Mouse (Mus musculus) midbrain, embryonic 13.5 days (tissue): ENCODE data around the gene Fam136a. TPM values are rescaled to one million over a fixed set of nuclear protein-coding genes. Genes with fewer than 3 reads are reported as not detected.

Experiments used
- ATAC-seq: fragments of 200-750 bp; cut with Nextera tagmentation; 2 replicates; pipeline ENCODE4 v1.8.0; 2017; ENCODE audit warnings: mild to moderate bottlenecking, moderate TSS enrichment, moderate library complexity
- H3K27ac ChIP-seq: fragments of 300-500 bp; sonication (generic); 2 replicates; pipeline ENCODE4 v1.5.1; 2015; ENCODE audit warnings: inconsistent platforms, mild to moderate bottlenecking, moderate library complexity
- H3K27me3 ChIP-seq: fragments of 300-500 bp; sonication (generic); 2 replicates; pipeline ENCODE4 v1.6.1; 2015; ENCODE audit warnings: mild to moderate bottlenecking, inconsistent platforms
- H3K36me3 ChIP-seq: fragments of 300-500 bp; sonication (generic); 2 replicates; pipeline ENCODE4 v1.6.1; 2015; ENCODE audit warnings: mild to moderate bottlenecking, inconsistent platforms
- H3K4me1 ChIP-seq: fragments of 300-500 bp; sonication (generic); replicated peaks from 2 replicates; pipeline ENCODE4 v1.6.1; 2015; ENCODE audit warnings: inconsistent platforms
- H3K4me2 ChIP-seq: fragments of 300-500 bp; sonication (generic); replicated peaks from 2 replicates; pipeline ENCODE4 v1.6.1; 2015; ENCODE audit warnings: moderate library complexity, mild to moderate bottlenecking, inconsistent platforms
- H3K4me3 ChIP-seq: fragments of 300-500 bp; sonication (generic); replicated peaks from 2 replicates; pipeline ENCODE4 v1.5.1; 2015; ENCODE audit warnings: mild to moderate bottlenecking, inconsistent platforms
- H3K9ac ChIP-seq: fragments of 300-500 bp; sonication (generic); replicated peaks from 2 replicates; pipeline ENCODE4 v1.6.1; 2015; ENCODE audit warnings: mild to moderate bottlenecking, inconsistent platforms
- H3K9me3 ChIP-seq: fragments of 300-500 bp; sonication (generic); 2 replicates; pipeline ENCODE4 v1.6.1; 2016; ENCODE audit warnings: mild to moderate bottlenecking, inconsistent platforms
- WGBS: fragments of 180-500 bp; shearing (Covaris S2); methylation state at CpG from one replicate; pipeline ENCODE4 v1.1.7; 2015; 5-methylcytosine and 5-hydroxymethylcytosine counted together
- polyA plus RNA-seq: library from polyadenylated mRNA; unstranded; fragments of >200 nt; fragmentation: Nextera tagmentation; extraction: Ambion mirVana; gene quantifications from 2 replicates; pipeline ENCODE4 v1.2.1, GENCODE M21; 2015

Gene Fam136a
- polyA plus RNA-seq, 1 experiment from 2014 or later: 134 TPM

DNA sequence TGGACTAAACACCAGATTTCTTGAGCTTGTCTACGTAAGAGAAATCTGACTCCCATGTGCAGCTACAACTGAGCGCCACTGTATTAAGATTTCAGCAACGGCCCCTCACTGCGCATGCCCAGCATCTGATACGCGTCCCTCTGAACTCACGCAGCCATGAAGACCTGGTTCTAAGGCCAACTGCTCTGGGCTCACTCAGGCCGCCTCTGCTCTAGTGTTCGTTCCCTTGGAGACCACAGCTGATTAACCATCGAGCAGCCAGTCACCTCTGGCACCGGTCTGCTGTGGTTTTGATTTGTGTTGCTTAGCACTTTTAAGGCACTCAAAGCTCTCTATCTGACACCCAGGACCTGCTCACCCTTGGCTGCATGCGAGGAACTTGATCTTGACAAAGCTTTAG lies 21.9 kb downstream of the Fam136a start:
- no peak overlapping the region for H3K27ac ChIP-seq
- WGBS: 85% methylated on average over 12 of the region's 12 CpGs
- no peak for ATAC-seq
- H3K9ac ChIP-seq: 0 out of 2 replicates have a peak overlapping the region, but pooled peaks have one; percentile 19
- no peaks in the 10 kb centered on the region for H3K27me3 ChIP-seq
- no peaks in the 10 kb centered on the region for H3K9me3 ChIP-seq
- H3K4me3 ChIP-seq: no peak overlapping the region
- H3K4me2 ChIP-seq: no peak overlapping the region
- H3K4me1 ChIP-seq: 0 out of 2 replicates have a peak, but pooled peaks cover 3% of the 10 kb centered on the region
- H3K36me3 ChIP-seq: peaks cover 73% of the 10 kb centered on the region

DNA sequence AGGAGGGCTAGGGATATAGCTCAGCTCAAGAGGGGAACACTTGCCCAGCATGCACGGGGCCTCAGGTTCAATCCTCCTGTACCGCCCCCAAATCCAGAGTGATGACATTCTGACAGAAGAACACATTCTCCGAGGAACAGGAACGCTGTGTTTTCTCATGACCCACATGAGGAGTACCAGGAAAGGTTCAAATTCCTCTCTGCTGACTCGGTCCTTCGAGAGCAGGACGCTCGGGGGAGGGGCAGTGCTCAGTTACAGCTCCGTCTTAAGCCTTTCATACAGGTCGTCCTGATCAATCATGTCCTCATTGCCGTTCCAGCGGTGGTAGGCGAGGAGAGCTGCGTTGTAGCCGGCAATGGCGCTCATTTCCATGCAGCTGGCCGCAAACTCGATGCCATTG lies 23.0 kb downstream of the Fam136a start:
- Histone ChIP-seq H3K4me3 (no peak overlapping the region), H3K9ac (no peak overlapping the region), H3K27ac (no peak overlapping the region), H3K4me2 (no peak overlapping the region), H3K27me3 (no peaks in the 10 kb centered on the region), H3K4me1 (peaks cover 3% of the 10 kb centered on the region; the same call in 1 of the 2 replicates), H3K36me3 (peaks cover 80% of the 10 kb centered on the region), H3K9me3 (no peaks in the 10 kb centered on the region)
- no peak for ATAC-seq
- WGBS: 88% methylated on average over 18 of the region's 18 CpGs

- no peaks in the 10 kb centered on the region for H3K27me3 ChIP-seq
- peaks cover 29% of the 10 kb centered on the region for H3K4me1 ChIP-seq
- H3K4me3 ChIP-seq: no peak overlapping the region
- WGBS: 99% methylated on average over 5 of the region's 5 CpGs
- no peak overlapping the region for H3K27ac ChIP-seq
- H3K9ac ChIP-seq: no peak overlapping the region
- no peaks in the 10 kb centered on the region for H3K9me3 ChIP-seq
- H3K4me2 ChIP-seq: no peak overlapping the region
- peaks cover 74% of the 10 kb centered on the region for H3K36me3 ChIP-seq
- ATAC-seq: no peak
These were observed 25.9 kb downstream of the Fam136a start for GRCm38 (mm10) chr6:86391326-86391725.

- WGBS: 96% methylated on average over 1 of the region's 1 CpGs
- Histone ChIP-seq H3K36me3 (peaks cover 58% of the 10 kb centered on the region), H3K4me2 (no peak overlapping the region)
These were observed 27.7 kb downstream of the Fam136a start for GRCm38 (mm10) chr6:86393187-86393586.

DNA sequence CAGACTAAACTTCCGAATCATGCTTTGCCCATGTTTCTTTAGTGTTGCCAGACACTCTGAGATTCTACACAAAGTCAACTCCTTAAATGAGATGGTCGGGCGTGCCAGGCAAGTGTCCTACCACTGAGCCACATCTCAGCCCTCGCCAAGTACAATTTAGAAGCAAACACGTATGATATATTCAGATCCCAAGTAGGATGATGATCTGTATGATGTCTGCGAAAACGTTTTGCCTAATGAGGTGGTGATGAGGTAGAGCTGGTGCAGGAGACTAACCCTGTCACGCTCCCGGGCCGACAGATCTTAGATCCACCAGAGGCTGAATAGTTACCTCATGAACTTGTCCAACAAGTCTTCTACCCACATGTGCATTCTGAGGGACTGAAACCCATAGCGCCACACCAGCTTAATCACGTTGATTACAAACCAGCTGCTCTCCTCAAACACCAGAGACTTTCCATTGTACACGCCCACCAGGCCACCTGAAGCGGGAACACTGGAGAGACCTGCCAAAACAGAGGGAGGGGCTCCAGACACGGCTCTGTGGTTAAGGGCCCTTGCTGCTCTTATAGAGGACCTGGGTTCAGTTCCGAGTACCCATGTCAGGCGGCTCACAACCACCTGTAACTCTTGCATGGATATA lies 28.8 kb downstream of the Fam136a start:
- peaks cover 48% of the 10 kb centered on the region for H3K36me3 ChIP-seq
- H3K4me1 ChIP-seq: peaks cover 33% of the 10 kb centered on the region
- no peak overlapping the region for H3K9ac ChIP-seq
- 94% methylated on average over 17 of the region's 17 CpGs for WGBS
- H3K27me3 ChIP-seq: peaks cover 4% of the 10 kb centered on the region
- H3K4me2 ChIP-seq: peak overlapping the region; percentile 76; the same call in 1 of the 2 replicates
- no peak overlapping the region for H3K27ac ChIP-seq
- no peak for ATAC-seq
- H3K9me3 ChIP-seq: no peaks in the 10 kb centered on the region
- no peak overlapping the region for H3K4me3 ChIP-seq

More at GRCm38 (mm10) chr6:86393187-86393586, 27.7 kb downstream of the Fam136a start:
- H3K27ac ChIP-seq: no peak overlapping the region
- ATAC-seq: no peak
- no peaks in the 10 kb centered on the region for H3K9me3 ChIP-seq
- H3K9ac ChIP-seq: no peak overlapping the region
- H3K4me1 ChIP-seq: peaks cover 33% of the 10 kb centered on the region
- no peaks in the 10 kb centered on the region; the same call in 1 of the 2 replicates for H3K27me3 ChIP-seq
- H3K4me3 ChIP-seq: no peak overlapping the region

DNA sequence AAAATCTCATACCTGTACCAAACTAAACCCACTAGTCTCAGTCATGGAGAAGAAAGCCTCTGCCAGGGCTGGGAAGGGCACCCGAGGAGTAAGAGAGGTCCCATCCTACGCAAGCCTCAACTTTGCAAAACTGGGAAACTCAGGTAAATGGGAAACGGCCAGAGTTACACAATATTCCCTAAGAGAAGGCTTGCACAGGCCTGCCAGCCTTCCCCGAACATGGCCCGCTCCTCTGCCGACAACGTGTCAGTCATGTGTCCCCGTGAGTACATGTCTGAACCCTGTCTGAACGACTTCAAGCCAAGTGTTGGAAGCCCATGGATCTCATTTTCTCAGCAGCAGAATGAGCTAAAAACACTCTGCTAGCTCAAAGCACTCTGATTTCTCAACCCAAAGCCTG lies 29.6 kb downstream of the Fam136a start:
- Histone ChIP-seq H3K36me3 (peaks cover 40% of the 10 kb centered on the region), H3K27ac (no peak overlapping the region), H3K9ac (peak overlapping the region; percentile 55), H3K4me2 (peak overlapping the region; percentile 76), H3K4me1 (peaks cover 33% of the 10 kb centered on the region), H3K4me3 (peak overlapping the region; percentile 87), H3K9me3 (no peaks in the 10 kb centered on the region), H3K27me3 (peaks cover 7% of the 10 kb centered on the region)
- 89% methylated on average over 9 of the region's 9 CpGs for WGBS
- no peak for ATAC-seq

GRCm38 (mm10) chr6:86395969-86396368 lies 30.5 kb downstream of the Fam136a start:
- ATAC-seq: no peak
- H3K27ac ChIP-seq: peak overlapping the region; percentile 94
- peaks cover 7% of the 10 kb centered on the region for H3K27me3 ChIP-seq
- peaks cover 30% of the 10 kb centered on the region for H3K36me3 ChIP-seq
- H3K9ac ChIP-seq: peak overlapping the region; percentile 96
- H3K4me1 ChIP-seq: peaks cover 36% of the 10 kb centered on the region
- peak overlapping the region; percentile 87 for H3K4me3 ChIP-seq
- peak overlapping the region; percentile 76 for H3K4me2 ChIP-seq
- no peaks in the 10 kb centered on the region for H3K9me3 ChIP-seq
- WGBS: 25% methylated on average over 10 of the region's 10 CpGs

DNA sequence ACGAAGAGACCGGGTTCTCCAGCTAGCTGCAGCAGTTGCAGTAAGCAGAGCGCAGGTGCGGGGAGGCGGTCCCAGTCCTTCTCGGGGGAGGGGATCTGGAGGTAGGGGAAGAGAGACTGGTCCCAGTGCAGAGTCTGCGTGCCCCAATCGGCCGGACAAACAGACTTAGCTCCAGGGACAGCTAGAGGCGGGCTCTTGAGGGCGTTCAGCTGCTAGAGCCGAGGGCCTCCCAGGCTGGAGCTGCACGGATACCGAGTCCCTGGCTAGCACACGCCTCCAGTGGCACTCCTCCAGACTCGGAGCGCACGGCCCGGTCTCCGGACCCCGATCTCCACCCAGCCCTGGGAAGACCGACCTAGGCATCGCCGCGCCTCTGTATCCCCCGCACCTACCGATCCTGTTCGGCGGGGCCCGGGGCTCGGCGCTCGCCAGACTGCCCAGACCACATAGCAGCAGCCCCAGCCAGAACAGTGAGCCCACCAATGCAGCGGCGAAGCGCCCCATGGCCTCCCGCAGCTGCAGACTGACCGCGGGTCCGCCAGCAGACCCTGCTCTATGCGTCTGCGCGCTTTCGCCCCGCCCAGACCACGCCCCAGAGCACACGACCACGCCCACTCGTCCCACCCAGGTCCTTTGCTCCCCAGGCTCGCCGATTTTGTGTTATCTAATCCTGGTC lies 31.3 kb downstream of the Fam136a start, which contains the start of gene Pcyox1:
Gene Pcyox1, minus strand, starts transcription at position 574 of the 676 bp plus-strand sequence.
- H3K9me3 ChIP-seq: no peaks in the 10 kb centered on the region
- H3K27ac ChIP-seq: peak within 1 kb of the TSS; percentile 94
- peak; percentile 96 for ATAC-seq
- WGBS: under 1% methylated on average over 51 of the region's 51 CpGs
- H3K27me3 ChIP-seq: peaks cover 7% of the 10 kb centered on the region
- H3K4me3 ChIP-seq: peak within 1 kb of the TSS; percentile 87
- peaks cover 36% of the 10 kb centered on the region for H3K4me1 ChIP-seq
- peaks cover 23% of the 10 kb centered on the region for H3K36me3 ChIP-seq
- H3K9ac ChIP-seq: peak within 1 kb of the TSS; percentile 96
- peak within 1 kb of the TSS; percentile 76 for H3K4me2 ChIP-seq

DNA sequence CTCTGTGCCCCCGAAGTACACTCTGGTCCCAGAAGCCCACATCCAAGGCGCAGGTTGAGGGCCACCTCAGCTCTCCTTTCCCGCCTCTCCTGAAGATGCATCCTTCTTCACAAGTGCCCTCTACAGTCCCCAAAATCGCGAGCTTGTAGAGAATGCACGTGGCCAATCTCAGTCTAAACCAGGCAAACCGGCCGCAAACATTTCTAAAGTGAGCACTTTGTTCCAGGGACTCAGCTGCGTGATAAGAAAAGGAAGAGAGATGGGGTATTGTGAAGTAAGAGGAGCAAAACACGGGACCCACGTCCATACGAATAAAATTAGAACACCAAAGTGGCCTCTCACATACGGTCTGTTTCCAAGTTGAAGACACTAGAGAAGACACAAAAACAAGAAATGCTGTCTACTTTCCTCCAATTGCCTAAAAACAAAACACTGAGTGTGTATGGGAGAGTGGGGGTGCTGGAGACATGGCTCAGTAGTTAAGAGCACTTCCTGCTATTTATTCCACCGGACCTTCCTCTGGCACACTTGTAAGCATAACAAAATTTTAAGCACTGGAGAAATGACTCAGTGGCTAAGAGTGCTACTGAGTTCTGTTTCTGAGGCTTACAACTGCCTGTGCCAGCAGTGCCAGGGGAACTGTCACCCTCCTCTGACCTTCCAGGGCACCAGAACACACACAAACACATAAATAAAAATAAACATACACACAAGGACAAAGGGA lies 32.0 kb downstream of the Fam136a start:
- Histone ChIP-seq H3K9me3 (no peaks in the 10 kb centered on the region), H3K4me3 (peak overlapping the region; percentile 87), H3K9ac (peak overlapping the region; percentile 96), H3K4me2 (peak overlapping the region; percentile 76), H3K27me3 (peaks cover 7% of the 10 kb centered on the region), H3K4me1 (peaks cover 36% of the 10 kb centered on the region), H3K36me3 (peaks cover 16% of the 10 kb centered on the region), H3K27ac (peak overlapping the region; percentile 94)
- no peak for ATAC-seq
- WGBS: 7% methylated on average over 14 of the region's 14 CpGs

DNA sequence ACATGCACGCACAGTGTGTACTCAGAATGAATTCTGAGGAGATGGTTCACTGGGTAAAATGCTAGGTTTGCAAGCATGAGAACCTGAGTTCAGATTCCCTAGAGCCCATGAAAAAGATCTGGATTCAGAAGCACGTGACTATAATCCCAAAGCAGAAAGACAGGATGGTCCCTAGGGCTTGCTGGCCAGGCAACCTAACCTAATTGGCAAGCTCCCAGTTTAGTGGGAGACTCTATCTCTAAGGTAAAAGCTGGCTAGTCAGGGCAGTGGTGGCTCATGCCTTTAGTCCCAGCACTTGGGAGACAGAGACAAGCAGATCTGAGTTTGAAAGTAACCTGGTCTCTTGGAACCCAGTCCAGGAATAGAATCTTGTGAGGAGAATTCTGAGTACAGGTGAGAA lies 33.5 kb downstream of the Fam136a start:
- Histone ChIP-seq H3K27me3 (peaks cover 7% of the 10 kb centered on the region), H3K4me3 (no peak overlapping the region), H3K9ac (no peak overlapping the region), H3K36me3 (peaks cover 5% of the 10 kb centered on the region; the same call in 1 of the 2 replicates), H3K27ac (no peak overlapping the region), H3K4me1 (peaks cover 31% of the 10 kb centered on the region), H3K9me3 (no peaks in the 10 kb centered on the region), H3K4me2 (no peak overlapping the region)
- WGBS: 75% methylated on average over 2 of the region's 2 CpGs
- no peak for ATAC-seq

DNA sequence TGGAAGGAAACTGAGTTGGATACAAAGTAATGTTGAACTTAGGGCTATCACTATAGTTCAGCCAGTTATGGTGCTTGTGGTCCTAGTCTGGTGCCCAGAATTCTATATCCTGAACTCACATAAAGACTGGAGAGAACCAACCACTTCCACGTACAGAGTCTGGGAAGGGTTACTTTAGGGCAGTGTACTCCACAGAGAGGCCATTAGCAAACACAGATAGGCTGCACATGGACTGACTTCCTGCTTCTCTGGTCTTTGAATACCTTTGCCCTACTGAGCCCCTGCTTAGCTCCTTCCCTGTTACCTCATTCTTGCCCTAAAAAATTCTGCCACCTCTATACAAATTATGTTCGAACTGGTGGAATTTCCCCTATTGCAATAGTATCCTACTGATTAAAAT lies 34.5 kb downstream of the Fam136a start:
- no peak for ATAC-seq
- H3K9ac ChIP-seq: no peak overlapping the region
- WGBS: 85% methylated on average over 2 of the region's 2 CpGs
- H3K36me3 ChIP-seq: no peaks in the 10 kb centered on the region
- H3K4me1 ChIP-seq: peaks cover 22% of the 10 kb centered on the region
- no peak overlapping the region for H3K27ac ChIP-seq
- H3K9me3 ChIP-seq: no peaks in the 10 kb centered on the region
- H3K27me3 ChIP-seq: peaks cover 7% of the 10 kb centered on the region
- no peak overlapping the region for H3K4me2 ChIP-seq
- no peak overlapping the region for H3K4me3 ChIP-seq

GRCm38 (mm10) chr6:86400972-86401371 lies 35.5 kb downstream of the Fam136a start:
- no peak for ATAC-seq

More at GRCm38 (mm10) chr6:86400972-86401371, 35.5 kb downstream of the Fam136a start:
- H3K4me1 ChIP-seq: peaks cover 12% of the 10 kb centered on the region
- peaks cover 7% of the 10 kb centered on the region for H3K27me3 ChIP-seq
- peak overlapping the region; percentile 41 for H3K4me2 ChIP-seq
- H3K36me3 ChIP-seq: no peaks in the 10 kb centered on the region
- no peaks in the 10 kb centered on the region for H3K9me3 ChIP-seq
- no peak overlapping the region for H3K27ac ChIP-seq
- H3K4me3 ChIP-seq: peak overlapping the region; percentile 20
- 10% methylated on average over 9 of the region's 9 CpGs for WGBS
- H3K9ac ChIP-seq: no peak overlapping the region
